Mouse (Mus musculus): ENCODE measurements around the gene Ppp1r14d.

The Ppp1r14d gene

GRCm38 (mm10) chr2:119172862-119173576 is 56.7 kb downstream of the Ppp1r14d start:
- DNase-seq (ENCODE audit: low spot score in 2 of 2), result peak; percentile 37 to 76

GRCm38 (mm10) chr2:119172446-119172845 is 57.3 kb downstream of the Ppp1r14d start:
- no peak for DNase-seq (ENCODE audit: low spot score in 2 of 2)

GRCm38 (mm10) chr2:119171574-119171973 is 58.1 kb downstream of the Ppp1r14d start:
- no peak for DNase-seq (ENCODE audit: low spot score in 2 of 2)

- no peak for DNase-seq (ENCODE audit: low spot score in 2 of 2)
These were observed 59.4 kb downstream of the Ppp1r14d start for GRCm38 (mm10) chr2:119170282-119170681.

Data from spleen, postnatal 10 days (tissue).